Mouse (Mus musculus) heart, postnatal 0 days (tissue): ENCODE results near the gene Hif3a.

Experiments used
- CTCF ChIP-seq: IDR thresholded peaks from 2 replicates; pipeline ENCODE4 v1.5.1; 2016; ENCODE audit warnings: antibody characterized with exemption, control low read depth, low read depth
- EP300 ChIP-seq: IDR thresholded peaks from 2 replicates; pipeline ENCODE4 v1.6.1; 2016; ENCODE audit warnings: antibody characterized with exemption, low read depth

DNA sequence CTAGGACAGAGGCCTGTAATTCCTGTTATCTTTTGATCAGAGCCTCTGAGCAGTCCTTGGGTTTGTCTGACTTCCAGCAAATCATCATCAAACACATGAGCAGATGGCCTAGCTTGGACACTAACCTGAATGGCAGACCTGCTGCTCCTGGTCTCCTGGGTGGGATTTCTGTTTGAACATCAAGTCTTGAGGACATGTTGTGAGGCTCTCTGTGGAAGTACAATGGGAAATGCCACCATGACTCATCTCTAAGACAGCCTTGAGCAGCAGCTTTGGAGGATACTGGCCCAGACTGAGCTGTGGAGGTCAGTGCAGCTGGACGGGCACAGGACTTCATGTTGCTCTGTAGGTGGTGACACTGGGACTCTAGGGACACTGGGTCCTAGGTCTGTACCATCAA lies 14.3 kb upstream of the Hif3a start:
- no peak for TF ChIP-seq CTCF
- no peak for TF ChIP-seq EP300
